Mouse (Mus musculus) cortical plate, adult 2 months (tissue): ENCODE results near the gene Ctsl.

Source experiments
- CTCF ChIP-seq: fragments of 200-500 bp; IDR thresholded peaks from 2 replicates; pipeline ENCODE4 v1.5.1; 2011; ENCODE audit warnings: mild to moderate bottlenecking, control low read depth, low read length; ENCODE audit not compliant: insufficient read depth; ENCODE audit errors: extremely low read depth
- POLR2A ChIP-seq: fragments of 200-500 bp; IDR thresholded peaks from 2 replicates; pipeline ENCODE4 v1.6.1; 2011; ENCODE audit warnings: mild to moderate bottlenecking, low read length, control low read depth; ENCODE audit not compliant: insufficient read depth; ENCODE audit errors: extremely low read depth

- TF ChIP-seq CTCF: no peak
- no peak for TF ChIP-seq POLR2A
Observed at GRCm38 (mm10) chr13:64405550-64405949, 34.9 kb upstream of the Ctsl start.
